ENCODE assay signal across 20 mouse cellular contexts in the genomic region with DNA sequence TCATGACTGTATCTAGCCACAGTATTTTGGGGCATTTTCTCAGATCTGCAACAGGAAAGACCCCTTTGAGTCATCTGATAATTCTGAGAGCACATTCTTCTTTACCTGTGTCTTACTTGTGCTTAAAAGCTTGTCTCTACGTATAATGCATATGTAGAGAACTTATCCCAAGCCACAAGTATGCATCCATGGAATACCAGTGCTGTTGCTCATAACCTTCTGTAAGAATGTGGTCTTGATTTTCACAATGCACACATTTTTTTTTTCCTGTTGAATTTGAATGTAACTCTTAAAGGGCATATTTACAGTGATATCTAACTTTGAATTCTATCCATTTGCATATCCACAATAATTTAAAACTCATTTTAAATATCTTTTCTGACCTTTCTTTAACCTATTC. TPM values are rescaled to one million over a fixed set of nuclear protein-coding genes. Genes with fewer than 3 reads are reported as not detected.
A peak's percentile ranks its signal among the peaks of the same experiment; 100 is the strongest.
DNase-seq lines count a peak whose midpoint lies in the region; TF ChIP-seq lines count a peak whose summit lies in the region.
"Had no signal": no experiment of that assay in that cellular context is flagged by ENCODE, and none has a peak within 500 bp of the region (broad histone marks: within the 10 kb centered on the region; RNA-seq: fewer than 3 reads in every experiment).

No protein-coding gene starts in this region.

- peaks cover 24% of the 10 kb centered on the region for H3K4me1 ChIP-seq in embryonic fibroblast, embryonic 13.5 days (ENCODE audit: control insufficient read depth, insufficient read depth, low read length)
- H3K4me1 ChIP-seq: hindbrain, embryonic 12.5 days; hindbrain, embryonic 15.5 days had no signal

- no peak overlapping the region for H3ac ChIP-seq in C2C12 (ENCODE audit: control insufficient read depth, insufficient read length, low read depth)

- intact Hi-C loops in gastrocnemius, adult 2 months (cut with DNase I): no loop called here
- intact Hi-C loops in gastrocnemius, postnatal 36 days (cut with DNase I): no loop called here

- no peaks in the 10 kb centered on the region for H3K27me3 ChIP-seq in C2C12 (ENCODE audit: control insufficient read depth, insufficient read depth, insufficient read length)
- H3K27me3 ChIP-seq: embryonic facial prominence, embryonic 13.5 days; hindbrain, embryonic 12.5 days; hindbrain, embryonic 15.5 days had no signal

- peak overlapping the region; percentile 88 for H3K27ac ChIP-seq in gastrocnemius, adult 2 months
- H3K27ac ChIP-seq in embryonic fibroblast, embryonic 13.5 days (ENCODE audit: insufficient read depth, low read length): peak overlapping the region; percentile 97
- H3K27ac ChIP-seq: embryonic facial prominence, embryonic 10.5 days; embryonic facial prominence, embryonic 13.5 days; hindbrain, embryonic 12.5 days; hindbrain, embryonic 15.5 days had no signal

- peaks cover 51% of the 10 kb centered on the region for H3K36me3 ChIP-seq in C2C12 (ENCODE audit: control insufficient read depth, insufficient read depth)
- H3K36me3 ChIP-seq: embryonic facial prominence, embryonic 10.5 days; embryonic facial prominence, embryonic 13.5 days; hindbrain, embryonic 12.5 days; hindbrain, embryonic 15.5 days had no signal

- no peak for DNase-seq in gastrocnemius, adult 2 months
- no peak for DNase-seq in gastrocnemius, postnatal 36 days
- no peak for DNase-seq in spleen, postnatal 10 days (ENCODE audit: low spot score in 2 of 2)
- DNase-seq in layer of hippocampus, adult 8-10 months (ENCODE audit: low spot score in 2 of 2): no peak
- DNase-seq: adrenal gland, adult 8-10 months; adrenal gland, postnatal 25 days; cerebellum, adult 11-12 months; cerebellum, adult 8-10 months; cerebellum, postnatal 10 days; cerebellum, postnatal 36 days; embryo, embryonic 11 days; forebrain, postnatal 0 days; gastrocnemius, postnatal 10 days; heart, adult 11 months had no signal

- TF ChIP-seq POLR2A in embryonic fibroblast, embryonic 13.5 days (IDR thresholded peaks at IDR 0.05; ENCODE audit: low read depth, low read length): no peak

- H3K79me3 ChIP-seq in C2C12 (ENCODE audit: low read depth): peaks cover 39% of the 10 kb centered on the region

- no peak for TF ChIP-seq CTCF in gastrocnemius, adult 2 months (IDR thresholded peaks at IDR 0.05)
- no peak for TF ChIP-seq CTCF in C2C12 (IDR thresholded peaks at IDR 0.05; ENCODE audit: control insufficient read depth, insufficient read depth, insufficient read length)
- TF ChIP-seq CTCF in embryonic fibroblast, embryonic 13.5 days (IDR thresholded peaks at IDR 0.05; ENCODE audit: borderline replicate concordance, insufficient read depth, low read length): no peak

- peak overlapping the region; percentile 68 for H3K4me3 ChIP-seq in gastrocnemius, adult 2 months
- H3K4me3 ChIP-seq in C2C12 (ENCODE audit: insufficient read depth, poor library complexity, severe bottlenecking): no peak overlapping the region
- no peak overlapping the region for H3K4me3 ChIP-seq in embryonic fibroblast, embryonic 13.5 days (ENCODE audit: insufficient read depth, low read length)
- H3K4me3 ChIP-seq: embryonic facial prominence, embryonic 10.5 days; embryonic facial prominence, embryonic 13.5 days; hindbrain, embryonic 12.5 days; hindbrain, embryonic 15.5 days had no signal

- peaks cover 69% of the 10 kb centered on the region for H3K79me2 ChIP-seq in C2C12 (ENCODE audit: control insufficient read depth, insufficient read depth)

TF ChIP-seq in C2C12, 6 proteins besides CTCF, POLR2A, EP300 and RAD21:
- TF ChIP-seq CEBPB (IDR thresholded peaks at IDR 0.05; ENCODE audit: low read depth) (peak; percentile 64), MYOG (IDR thresholded peaks at IDR 0.05; ENCODE audit: control insufficient read depth, extremely low read depth, insufficient read length) (no peak), MAX (IDR thresholded peaks at IDR 0.05) (no peak), MYOD1 (IDR thresholded peaks at IDR 0.05; ENCODE audit: control insufficient read depth, insufficient read length, low read depth) (no peak), FOSL1 (IDR thresholded peaks at IDR 0.05; ENCODE audit: insufficient read depth, low read length, poor library complexity, severe bottlenecking) (peak; percentile 43), USF1 (IDR thresholded peaks at IDR 0.05; ENCODE audit: low read depth) (no peak)

RNA-seq across cellular contexts. Expression of a gene that starts 31.8 kb away (rescaled TPM):
- 10 to 100 TPM in 1 of 2 experiments, 1 to 10 TPM in 1; 6.9 to 10.6 TPM for total RNA-seq in gastrocnemius, adult 2 months (2021)
- 10 to 100 TPM in 1 of 2 experiments, 1 to 10 TPM in 1; 9.0 to 15.8 TPM for total RNA-seq in gastrocnemius, postnatal 36 days (2021)
- polyA plus RNA-seq in C2C12 (2012; fragmentation: generic; extraction: Trizol): 10.2 TPM
- polyA plus RNA-seq in embryonic fibroblast, embryonic 13.5 days (2011; ENCODE audit: insufficient read length, low read depth, missing spikeins): 14.7 TPM in 2 replicates
- total RNA-seq in layer of hippocampus, adult 8-10 months (2022): 1 to 10 TPM; 2.9 to 5.3 (median 4.5) TPM
